Mouse (Mus musculus): Measurements from ENCODE around the gene Esr1.

GRCm38 (mm10) chr10:4611386-4612155, at the start of gene Esr1:
- no peak for TF ChIP-seq CTCF (IDR thresholded peaks at IDR 0.05; ENCODE audit: control insufficient read depth, insufficient read depth, low read length)
- no peak for TF ChIP-seq POLR2A (IDR thresholded peaks at IDR 0.05; ENCODE audit: borderline replicate concordance, control insufficient read depth, low read depth, low read length)

Data from bone marrow, adult 2 months (tissue).